Mouse (Mus musculus) urinary bladder, adult 2 months (tissue): ENCODE data around the gene Orai1. TPM values are rescaled to one million over a fixed set of nuclear protein-coding genes. Genes with fewer than 3 reads are reported as not detected.

ENCODE experiments used
- DNase-seq: peaks from one replicate; pipeline ENCODE4 v3.0.0; 2022; ENCODE audit warnings: low spot score
- polyA plus RNA-seq: library from polyadenylated mRNA; depleted of rRNA; stranded (reverse); fragments of >200 nt; gene quantifications from 2 replicates; pipeline ENCODE4 v1.2.3, GENCODE M21; 2012

Orai1 gene
- polyA plus RNA-seq, 1 experiment = 34.2 TPM

- DNase-seq = no peak
Measured at GRCm38 (mm10) chr5:122994910-122995309, 20.0 kb upstream of the Orai1 start.

GRCm38 (mm10) chr5:122997205-122998204 is 17.4 kb upstream of the Orai1 start:
- DNase-seq = no peak

- DNase-seq = no peak
Measured at GRCm38 (mm10) chr5:123000901-123001300, 14.0 kb upstream of the Orai1 start.

- DNase-seq = no peak
Measured at GRCm38 (mm10) chr5:123005716-123006592, 8.9 kb upstream of the Orai1 start.

- no peak for DNase-seq
Measured at GRCm38 (mm10) chr5:123008877-123009493, 5.9 kb upstream of the Orai1 start.

GRCm38 (mm10) chr5:123009873-123010272 is 5.0 kb upstream of the Orai1 start:
- no peak for DNase-seq

- DNase-seq = no peak
Measured at GRCm38 (mm10) chr5:123010806-123011205, 4.1 kb upstream of the Orai1 start.

- no peak for DNase-seq
Measured at GRCm38 (mm10) chr5:123011705-123012104, 3.2 kb upstream of the Orai1 start.

GRCm38 (mm10) chr5:123013599-123014315 is 1.1 kb upstream of the Orai1 start:
- DNase-seq = no peak

- DNase-seq = no peak
Measured at GRCm38 (mm10) chr5:123015915-123016314, 1.0 kb downstream of the Orai1 start.

- DNase-seq = no peak
Measured at GRCm38 (mm10) chr5:123017504-123017903, 2.6 kb downstream of the Orai1 start.

- DNase-seq = no peak
Measured at GRCm38 (mm10) chr5:123019336-123020016, 4.6 kb downstream of the Orai1 start.

GRCm38 (mm10) chr5:123020426-123020825 is 5.6 kb downstream of the Orai1 start:
- no peak for DNase-seq

- no peak for DNase-seq
Measured at GRCm38 (mm10) chr5:123021438-123021837, 6.6 kb downstream of the Orai1 start.

- DNase-seq = no peak
Measured at GRCm38 (mm10) chr5:123023049-123023448, 8.2 kb downstream of the Orai1 start.

GRCm38 (mm10) chr5:123024312-123024711 is 9.4 kb downstream of the Orai1 start:
- no peak for DNase-seq

- no peak for DNase-seq
Measured at GRCm38 (mm10) chr5:123024965-123025573, 10.2 kb downstream of the Orai1 start.

GRCm38 (mm10) chr5:123026414-123026813 is 11.5 kb downstream of the Orai1 start:
- no peak for DNase-seq

- DNase-seq = no peak
Measured at GRCm38 (mm10) chr5:123027436-123027835, 12.6 kb downstream of the Orai1 start.

- DNase-seq = no peak
Measured at GRCm38 (mm10) chr5:123029729-123030128, 14.9 kb downstream of the Orai1 start.
